Mouse (Mus musculus) adipocyte (in vitro differentiated cells): ENCODE measurements at regions not wholly inside any gene's neighbourhood (a gene's known extent, or its start where the extent isn't known, plus 50 kb on each side); places are given as distances from the start of the nearest gene placed in this dataset.

ENCODE experiments used
- DNase-seq: peaks from one replicate; pipeline ENCODE4 v3.0.0-alpha.2; 2016; ENCODE audit warnings: low spot score

DNA sequence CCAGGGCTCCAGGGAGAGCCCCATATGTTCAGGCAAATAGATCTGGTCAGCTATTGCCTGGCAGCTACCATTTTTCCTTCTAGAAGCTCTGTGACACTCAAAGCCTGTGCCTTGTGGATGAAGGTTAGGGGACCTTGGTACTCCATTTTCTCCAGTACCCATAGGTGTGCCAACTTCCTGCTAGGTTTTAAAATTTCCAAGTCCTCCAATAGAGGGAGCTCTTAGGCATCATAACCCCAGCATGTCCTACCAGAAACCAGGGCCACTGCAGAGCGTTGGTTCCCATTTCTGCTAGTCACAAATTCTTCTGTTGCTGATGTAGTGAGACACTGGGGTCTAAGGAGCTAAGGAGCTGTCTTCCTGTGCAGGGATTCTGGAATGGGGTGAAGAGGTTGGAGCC lies 165.3 kb upstream of the Glra1 start:
- DNase-seq = no peak

DNA sequence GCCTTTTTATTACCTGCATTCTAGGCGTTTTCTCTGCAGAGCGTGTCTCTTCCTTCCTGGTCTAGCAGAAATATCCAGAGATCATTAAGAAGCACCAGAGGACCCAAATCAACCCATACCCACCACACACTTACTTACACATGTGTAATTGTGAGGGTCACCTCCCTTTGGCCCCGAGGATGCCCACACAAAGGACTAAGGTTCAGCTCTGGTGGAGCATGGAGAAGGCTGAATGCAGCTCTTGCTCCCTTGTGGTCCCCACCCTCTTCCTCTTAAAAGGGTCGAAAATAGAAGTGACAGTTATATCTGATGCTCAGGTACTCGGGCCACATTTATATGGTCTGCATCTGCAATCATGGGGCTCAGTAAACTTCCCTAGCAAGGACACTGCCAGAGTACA lies 164.5 kb upstream of the Glra1 start:
- no peak for DNase-seq

DNA sequence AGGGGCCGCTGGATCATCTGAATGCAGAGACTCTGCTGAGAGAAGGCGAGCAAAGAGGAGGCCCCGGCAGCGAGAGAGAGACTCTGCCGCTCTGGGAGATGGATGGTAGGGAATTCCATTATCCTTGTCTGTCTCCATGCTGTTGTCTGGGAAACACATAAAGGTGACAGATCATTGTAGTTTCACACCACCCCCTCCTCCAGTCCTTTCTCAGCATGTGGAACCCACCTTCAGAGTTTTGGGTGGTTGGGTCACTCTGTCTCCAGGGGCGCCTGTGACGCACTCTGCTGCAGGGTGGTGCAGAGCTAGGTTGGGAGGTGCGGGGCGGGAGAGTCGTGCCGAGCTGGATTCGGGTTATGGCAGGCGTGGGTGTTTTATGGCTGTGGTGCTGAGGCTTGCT lies 164.1 kb upstream of the Glra1 start:
- no peak for DNase-seq

DNA sequence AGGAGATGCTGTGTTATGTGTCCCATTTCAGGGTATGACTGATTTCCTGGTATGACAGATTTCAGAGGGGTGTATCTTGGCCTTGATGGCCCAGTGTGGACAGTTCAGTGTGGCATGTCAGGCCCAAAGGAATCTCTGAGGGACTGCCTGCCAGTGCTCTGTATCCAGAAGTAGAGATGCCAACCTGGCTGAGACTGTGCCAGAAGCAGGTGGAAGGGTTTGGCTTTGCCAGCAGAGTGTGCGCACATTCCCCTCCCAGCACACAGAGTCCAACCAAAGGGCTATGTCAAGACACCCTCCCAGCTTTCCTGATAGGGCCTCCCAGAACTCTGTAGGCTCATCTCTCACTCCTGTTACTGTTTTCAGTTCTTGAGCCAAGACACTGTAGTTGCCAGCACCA lies 156.8 kb upstream of the Glra1 start:
- DNase-seq = no peak
